Mouse (Mus musculus) 416B (cell line): ENCODE data around the gene Rab17.

ENCODE experiments used
- DNase-seq: peaks from one replicate; pipeline ENCODE4 v3.0.0; 2011; ENCODE audit warnings: low read depth

Gene Rab17

GRCm38 (mm10) chr1:90969347-90969784, at the start of gene Rab17:
Gene Rab17 (minus strand): TSS chr1:90969661.
- DNase-seq: peak; percentile 48

- no peak for DNase-seq
Measured at GRCm38 (mm10) chr1:91017111-91017758, 47.8 kb upstream of the Rab17 start.

GRCm38 (mm10) chr1:91015571-91015970, 46.1 kb upstream of the Rab17 start:
- no peak for DNase-seq

DNA sequence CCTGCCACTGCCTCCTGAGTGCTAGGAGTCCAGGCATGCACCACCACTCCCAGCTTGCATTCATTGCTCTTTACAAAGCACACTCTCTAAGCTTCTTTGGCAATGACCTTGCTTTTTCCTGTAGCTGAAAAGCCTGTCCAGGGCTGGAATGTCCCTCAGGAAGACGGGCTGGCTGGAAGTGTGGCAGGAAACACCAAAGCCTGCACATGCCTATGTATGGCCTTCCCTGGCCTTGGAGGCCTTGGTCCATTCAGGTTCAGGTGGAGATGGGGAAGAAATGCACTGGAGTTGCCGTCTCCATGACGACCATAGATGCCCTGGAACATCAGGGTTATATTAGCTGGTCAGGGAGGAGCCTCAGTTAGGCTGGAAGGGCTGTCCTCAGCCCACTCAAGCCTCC, 44.3 kb upstream of the Rab17 start:
- no peak for DNase-seq

DNA sequence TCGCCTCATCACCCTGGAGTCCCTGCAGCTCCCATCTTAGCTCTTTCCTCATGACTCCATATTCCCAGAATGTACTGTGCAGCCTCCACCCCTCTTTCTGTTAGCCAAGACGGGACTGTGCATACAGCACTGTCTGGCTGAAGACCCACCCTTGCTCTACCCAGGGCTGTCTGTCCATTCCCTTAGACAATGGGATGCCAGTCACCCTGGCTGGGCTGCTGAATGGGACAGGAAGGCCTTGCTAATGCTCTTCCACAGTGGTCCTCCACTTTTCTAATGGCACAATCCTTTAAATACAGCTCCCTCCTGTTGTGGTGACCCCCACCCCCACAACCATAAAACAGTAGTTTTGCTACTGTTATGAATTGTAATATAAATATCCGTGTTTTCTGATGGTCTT, 41.9 kb upstream of the Rab17 start:
- no peak for DNase-seq

GRCm38 (mm10) chr1:91010716-91011115, 41.3 kb upstream of the Rab17 start:
- peak; percentile 31 for DNase-seq

- peak; percentile 54 for DNase-seq
Measured at GRCm38 (mm10) chr1:91010216-91010615, 40.8 kb upstream of the Rab17 start.

DNA sequence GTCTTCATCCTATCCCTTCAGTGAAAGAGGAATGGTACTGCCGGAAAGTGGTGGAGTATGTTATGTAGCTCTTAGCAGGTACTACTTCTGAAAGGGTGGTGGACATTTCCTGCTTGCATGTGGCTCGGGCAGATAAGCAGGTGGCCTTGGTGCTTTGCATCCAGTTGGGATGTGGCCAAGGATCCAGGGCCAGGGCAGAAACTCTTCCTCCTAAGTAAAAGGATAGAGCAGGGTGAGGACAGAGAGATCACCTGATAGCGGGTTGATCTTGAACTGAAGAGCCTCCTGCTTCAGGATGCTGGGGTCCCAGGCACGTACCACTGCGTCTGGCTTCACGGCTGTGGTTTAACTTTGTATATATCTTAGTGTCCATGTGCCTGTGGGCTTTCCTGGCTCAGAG, 39.8 kb upstream of the Rab17 start:
- DNase-seq: peak; percentile 64

DNA sequence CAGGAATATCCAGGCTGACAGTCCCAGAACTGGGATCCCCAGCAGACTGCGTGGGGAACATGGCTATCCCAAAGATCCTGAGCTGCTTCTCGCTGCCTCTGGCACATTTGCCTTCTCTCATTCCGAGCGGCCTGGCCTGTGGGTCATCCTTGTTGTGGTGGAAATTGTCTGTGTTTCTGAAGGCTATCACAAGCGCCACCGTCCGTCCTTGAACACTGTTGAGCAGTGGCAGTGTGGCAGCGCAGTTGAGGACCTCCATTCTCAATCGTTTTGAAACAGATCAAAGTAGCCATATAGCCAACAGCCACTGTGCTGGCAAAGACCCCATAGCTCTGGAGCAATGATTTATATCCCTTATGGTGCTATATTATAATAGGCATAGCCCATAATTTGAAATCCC, 39.3 kb upstream of the Rab17 start:
- DNase-seq: no peak

DNA sequence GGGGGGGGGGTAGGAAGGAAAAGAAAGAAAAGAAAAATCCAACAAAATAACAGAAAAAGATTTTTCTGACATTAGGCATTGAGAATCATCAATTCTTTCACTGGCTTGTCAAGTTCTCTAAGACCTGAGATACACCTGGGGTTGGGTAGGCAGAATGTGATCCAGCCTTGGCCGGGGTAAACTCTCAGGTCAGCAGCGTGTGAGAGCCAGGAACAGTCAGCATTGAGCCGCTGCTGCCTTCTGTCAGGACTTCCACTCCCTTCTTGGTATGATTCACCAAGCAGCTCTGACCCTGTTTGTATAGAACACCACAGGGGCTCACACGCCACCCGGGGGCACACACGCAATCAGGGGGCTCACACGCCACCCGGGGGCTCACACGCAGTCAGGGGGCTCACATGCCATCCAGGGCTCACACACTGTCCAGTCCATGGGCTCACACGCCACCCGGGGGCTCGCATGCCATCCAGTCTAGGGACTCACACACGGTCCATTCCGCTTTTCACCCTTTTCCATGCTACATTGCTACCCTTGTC, 38.8 kb upstream of the Rab17 start:
- no peak for DNase-seq

GRCm38 (mm10) chr1:91006708-91007107, 37.2 kb upstream of the Rab17 start:
- no peak for DNase-seq

DNA sequence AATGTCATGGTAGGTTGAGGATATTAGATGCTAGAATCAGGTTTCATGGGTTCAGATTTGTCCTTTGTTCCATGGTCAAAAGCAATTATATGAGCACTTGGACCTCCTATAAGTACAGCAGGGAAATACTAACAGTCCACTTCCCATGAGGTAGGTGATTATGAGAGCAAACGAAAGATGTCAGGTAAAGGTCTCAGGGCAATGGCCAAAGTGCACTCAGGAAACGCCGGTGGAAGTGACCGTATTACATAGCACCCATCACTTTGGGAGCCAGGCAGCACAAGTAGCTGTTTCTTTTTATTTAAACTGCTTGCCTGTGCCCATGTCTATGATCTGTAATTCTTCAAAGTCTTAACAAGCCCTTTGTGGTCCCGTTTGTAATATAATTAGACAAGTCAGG, 36.6 kb upstream of the Rab17 start:
- no peak for DNase-seq

- no peak for DNase-seq
Measured at GRCm38 (mm10) chr1:91003522-91004253, 34.2 kb upstream of the Rab17 start.

DNA sequence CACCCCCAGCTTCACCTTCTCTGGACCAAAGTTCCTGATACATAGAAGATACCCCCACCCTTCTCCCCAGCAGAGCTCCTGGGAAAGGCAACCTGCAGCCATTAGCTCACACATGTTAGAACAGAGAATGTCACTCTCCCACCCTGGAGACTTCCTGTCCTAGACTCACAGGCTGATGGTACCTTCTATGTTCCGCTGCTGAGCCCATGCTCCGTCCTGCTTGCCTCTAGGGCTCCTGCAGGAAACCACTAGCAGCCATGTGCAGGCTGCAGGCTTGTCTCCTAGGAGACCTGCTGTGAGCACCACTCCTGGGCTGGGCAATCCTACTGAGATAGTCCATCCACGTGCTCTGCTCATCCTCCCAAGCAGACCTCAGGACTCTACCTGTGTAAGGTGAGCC, 33.2 kb upstream of the Rab17 start:
- DNase-seq: no peak

- no peak for DNase-seq
Measured at GRCm38 (mm10) chr1:91001871-91002539, 32.5 kb upstream of the Rab17 start.

DNA sequence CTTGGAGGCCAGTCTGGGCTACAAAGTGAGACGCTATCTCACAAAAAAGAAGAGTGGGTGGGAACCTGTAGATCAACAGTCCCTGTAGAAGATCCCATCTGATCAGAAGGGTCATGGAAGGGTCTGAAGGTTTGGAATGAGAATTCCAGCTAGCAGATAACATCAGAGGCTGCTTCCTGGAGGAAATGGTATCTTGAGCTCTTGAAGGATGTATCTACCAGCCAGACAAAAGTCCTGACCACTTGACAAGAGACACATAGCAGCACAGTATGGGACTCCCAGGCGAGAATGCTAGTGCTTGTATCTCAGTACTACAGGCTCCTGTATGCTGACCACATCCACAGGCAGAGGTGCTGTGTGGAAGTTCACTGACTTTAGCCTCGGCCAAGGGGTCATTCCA, 31.6 kb upstream of the Rab17 start:
- DNase-seq: no peak

- peak; percentile 41 for DNase-seq
Measured at GRCm38 (mm10) chr1:90999911-91000601, 30.6 kb upstream of the Rab17 start.

DNA sequence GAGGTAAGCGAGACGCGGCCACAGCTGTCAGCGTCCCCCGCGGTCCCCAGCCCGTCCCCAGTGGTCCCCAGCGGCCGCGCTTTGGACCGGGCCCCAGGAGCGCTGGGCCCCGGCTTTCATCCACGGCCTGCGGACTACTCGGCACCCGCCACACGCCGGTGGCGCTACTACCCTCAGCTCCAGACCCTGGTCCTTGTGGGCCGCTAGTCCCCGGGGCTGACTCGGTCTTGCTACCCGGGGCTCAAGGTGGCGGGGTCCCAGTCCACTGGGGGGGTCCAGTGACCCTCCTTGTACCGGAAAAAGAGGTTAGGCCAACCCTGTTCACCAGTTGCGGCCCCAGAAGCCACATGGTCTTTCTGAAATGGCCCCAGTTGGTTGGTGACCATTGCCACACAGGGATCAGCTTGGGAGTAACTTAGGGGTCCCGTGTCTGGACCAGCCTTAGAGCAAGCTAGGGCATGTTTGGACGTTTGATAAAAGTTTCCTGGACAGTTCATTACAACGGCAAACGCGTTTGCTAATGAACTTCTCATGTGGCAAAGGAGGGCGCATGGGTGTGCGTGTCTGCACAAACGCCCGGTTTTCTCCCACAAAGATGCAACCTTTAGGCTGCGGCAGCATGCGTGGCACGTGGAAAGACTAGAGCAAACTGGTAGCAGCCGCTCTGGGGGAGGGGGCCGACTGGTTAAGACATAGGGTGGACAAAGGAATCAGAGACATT, 29.6 kb upstream of the Rab17 start:
- peak; percentile 45 for DNase-seq

GRCm38 (mm10) chr1:90998268-90998890, 28.9 kb upstream of the Rab17 start, which contains the start of gene Lrrfip1:
Gene Lrrfip1 (plus strand): TSS chr1:90998737.
- DNase-seq: peak; percentile 45

DNA sequence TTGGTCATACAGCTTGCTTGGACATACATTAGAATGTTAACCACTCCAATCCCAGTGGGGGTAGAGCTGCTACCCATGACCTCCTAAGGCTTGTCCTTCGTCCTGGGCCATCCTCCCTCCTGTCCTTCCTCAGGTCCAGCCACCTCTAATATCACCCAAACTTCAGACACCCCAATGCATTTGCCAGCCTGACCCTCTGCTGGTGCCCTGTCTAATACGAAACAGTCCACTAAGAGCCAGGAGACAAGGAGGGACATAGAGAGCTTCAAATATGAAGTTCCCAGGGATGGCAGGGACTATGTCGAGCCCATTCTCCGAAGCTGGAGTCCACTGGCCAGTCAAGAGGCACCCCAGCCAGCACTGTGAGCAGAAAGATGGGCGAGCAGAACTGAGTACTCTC, 28.2 kb upstream of the Rab17 start:
- no peak for DNase-seq

DNA sequence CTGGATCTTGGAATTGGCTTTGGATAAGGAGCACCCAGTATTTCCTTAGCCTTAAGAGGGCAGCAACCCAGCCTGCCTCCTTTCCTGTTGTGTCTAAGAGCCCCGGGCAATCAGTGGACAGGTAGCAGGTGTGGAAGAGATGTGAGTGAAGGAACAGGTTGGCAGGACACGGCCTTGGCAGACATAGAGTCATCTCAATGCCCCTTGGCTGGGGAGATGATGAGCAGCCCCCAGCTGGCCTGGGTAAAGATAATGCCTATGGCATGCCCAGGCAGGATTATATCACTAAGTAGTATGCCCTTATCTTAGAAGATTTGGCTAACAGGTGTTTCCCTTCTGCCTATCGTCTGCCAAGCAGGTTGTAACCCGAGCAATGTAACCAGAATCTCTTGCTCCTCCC, 27.7 kb upstream of the Rab17 start:
- peak; percentile 65 for DNase-seq
